Mouse (Mus musculus) kidney, adult 2 months (tissue): Measurements from ENCODE around the gene Tiam1. TPM values are rescaled to one million over a fixed set of nuclear protein-coding genes. Genes with fewer than 3 reads are reported as not detected.

Source experiments
- DNase-seq: peaks from one replicate; pipeline ENCODE4 v3.0.0; 2021
- H3K27ac ChIP-seq: fragments of 200-500 bp; 2 replicates; pipeline ENCODE4 v1.5.1; 2012; ENCODE audit warnings: low read depth, low read length, control low read depth, inconsistent platforms; ENCODE audit not compliant: insufficient read depth
- H3K27me3 ChIP-seq: fragments of 200-500 bp; replicated peaks from 2 replicates; pipeline ENCODE4 v1.6.1; 2012; ENCODE audit warnings: mild to moderate bottlenecking, moderate library complexity, low read length, inconsistent platforms; ENCODE audit not compliant: control insufficient read depth, insufficient read depth
- H3K36me3 ChIP-seq: fragments of 200-500 bp; 2 replicates; pipeline ENCODE4 v1.6.1; 2012; ENCODE audit warnings: mild to moderate bottlenecking, moderate library complexity, low read length, inconsistent platforms; ENCODE audit not compliant: control insufficient read depth, insufficient read depth
- H3K4me1 ChIP-seq: fragments of 200-500 bp; 2 replicates; pipeline ENCODE4 v1.6.1; 2011; ENCODE audit warnings: low read length; ENCODE audit not compliant: control insufficient read depth, insufficient read depth
- H3K4me3 ChIP-seq: fragments of 200-500 bp; 2 replicates; pipeline ENCODE4 v1.5.1; 2011; ENCODE audit warnings: mild to moderate bottlenecking, low read depth, low read length, control low read depth; ENCODE audit not compliant: insufficient read depth
- CTCF ChIP-seq: fragments of 200-500 bp; conservative IDR thresholded peaks from 2 replicates; pipeline ENCODE4 v1.5.1; 2011; ENCODE audit warnings: low read depth, mild to moderate bottlenecking, control low read depth, low read length, moderate library complexity, mixed read lengths; ENCODE audit not compliant: insufficient read depth, insufficient read length
- POLR2A ChIP-seq: fragments of 200-500 bp; IDR thresholded peaks from one replicate; pipeline ENCODE4 v1.6.1; 2011; ENCODE audit warnings: low read depth, low read length, control low read depth
- WGBS: fragments of 180-500 bp; shearing (Covaris S2); methylation state at CpG from one replicate; pipeline ENCODE4 v1.1.7; 2018; 5-methylcytosine and 5-hydroxymethylcytosine counted together
- polyA plus RNA-seq: library from polyadenylated mRNA; depleted of rRNA; stranded (reverse); fragments of >200 nt; gene quantifications from 2 replicates; pipeline ENCODE4 v1.2.3, GENCODE M21; 2012

Tiam1 gene
- polyA plus RNA-seq, 1 experiment = 4.0 TPM

- no peaks in the 10 kb centered on the region for H3K4me1 ChIP-seq
- DNase-seq = no peak
- H3K36me3 ChIP-seq = no peaks in the 10 kb centered on the region
- TF ChIP-seq POLR2A (no peak), CTCF (no peak)
- WGBS = 90% methylated on average over 5 of the region's 5 CpGs
- no peaks in the 10 kb centered on the region for H3K27me3 ChIP-seq
- H3K4me3 ChIP-seq = no peak overlapping the region
- no peak overlapping the region for H3K27ac ChIP-seq
These were observed 280.3 kb downstream of the Tiam1 start for GRCm38 (mm10) chr16:89863264-89863663.

- TF ChIP-seq CTCF = no peak
- TF ChIP-seq POLR2A = no peak
- no peak for DNase-seq
- 50% methylated on average over 5 of the region's 5 CpGs for WGBS
- H3K4me1 ChIP-seq = no peaks in the 10 kb centered on the region
- no peak overlapping the region for H3K4me3 ChIP-seq
- H3K27me3 ChIP-seq = no peaks in the 10 kb centered on the region
- H3K36me3 ChIP-seq = no peaks in the 10 kb centered on the region
- no peak overlapping the region for H3K27ac ChIP-seq
These were observed 282.0 kb downstream of the Tiam1 start for GRCm38 (mm10) chr16:89861531-89861930.

DNA sequence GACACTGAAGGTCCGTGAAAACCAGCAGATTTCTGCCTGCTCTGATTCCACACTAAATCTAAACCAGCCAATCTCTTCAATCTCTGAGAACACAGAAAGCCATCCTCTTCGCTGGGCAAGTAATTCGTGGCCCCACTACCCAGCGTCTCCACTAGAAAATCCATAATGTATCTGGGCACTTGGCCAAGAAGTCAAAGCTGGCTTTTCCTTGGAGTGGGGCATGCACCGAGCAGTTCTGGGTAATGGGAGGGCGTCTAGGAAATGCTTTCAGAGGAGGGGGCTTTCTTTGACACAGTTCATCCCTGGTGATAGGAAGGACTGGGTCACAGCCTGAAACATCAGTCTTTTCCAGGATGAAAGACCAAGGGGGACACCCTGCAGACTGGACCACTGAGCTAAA is 282.9 kb downstream of the Tiam1 start:
- Histone ChIP-seq H3K4me3 (no peak overlapping the region), H3K36me3 (no peaks in the 10 kb centered on the region), H3K4me1 (no peaks in the 10 kb centered on the region), H3K27me3 (no peaks in the 10 kb centered on the region), H3K27ac (no peak overlapping the region)
- no peak for TF ChIP-seq CTCF
- TF ChIP-seq POLR2A = no peak
- DNase-seq = no peak
- WGBS = 84% methylated on average over 6 of the region's 6 CpGs

GRCm38 (mm10) chr16:89857666-89858065 is 285.9 kb downstream of the Tiam1 start:
- Histone ChIP-seq H3K4me1 (no peaks in the 10 kb centered on the region), H3K27me3 (no peaks in the 10 kb centered on the region), H3K27ac (no peak overlapping the region), H3K36me3 (no peaks in the 10 kb centered on the region), H3K4me3 (no peak overlapping the region)
- TF ChIP-seq POLR2A (no peak), CTCF (no peak)
- DNase-seq = no peak
- WGBS = 84% methylated on average over 3 of the region's 3 CpGs

DNA sequence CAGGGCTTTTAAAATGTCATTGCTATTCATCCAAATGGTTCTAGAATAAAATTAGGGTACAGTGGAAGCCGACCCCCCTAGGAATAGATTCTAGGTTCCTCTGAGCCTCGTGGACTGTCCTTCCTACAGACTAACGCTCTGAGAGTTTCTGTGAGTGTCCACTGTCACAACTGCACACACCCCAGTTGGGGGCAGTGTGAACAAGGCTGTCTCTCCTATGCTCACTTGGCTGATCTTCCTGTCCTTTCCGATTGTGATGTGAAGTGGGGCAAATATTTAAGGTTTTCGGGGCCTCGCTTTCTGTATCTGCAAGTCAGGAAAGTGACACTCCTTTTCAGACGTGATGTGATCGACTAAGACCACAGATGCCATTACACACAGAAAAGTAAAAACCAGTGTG is 288.8 kb downstream of the Tiam1 start:
- no peaks in the 10 kb centered on the region for H3K36me3 ChIP-seq
- TF ChIP-seq CTCF (peak; percentile 32; the same call in 1 of the 2 replicates), POLR2A (no peak)
- no peak overlapping the region for H3K27ac ChIP-seq
- H3K4me3 ChIP-seq = no peak overlapping the region
- H3K27me3 ChIP-seq = no peaks in the 10 kb centered on the region
- no peak for DNase-seq
- 79% methylated on average over 8 of the region's 8 CpGs for WGBS
- no peaks in the 10 kb centered on the region for H3K4me1 ChIP-seq

DNA sequence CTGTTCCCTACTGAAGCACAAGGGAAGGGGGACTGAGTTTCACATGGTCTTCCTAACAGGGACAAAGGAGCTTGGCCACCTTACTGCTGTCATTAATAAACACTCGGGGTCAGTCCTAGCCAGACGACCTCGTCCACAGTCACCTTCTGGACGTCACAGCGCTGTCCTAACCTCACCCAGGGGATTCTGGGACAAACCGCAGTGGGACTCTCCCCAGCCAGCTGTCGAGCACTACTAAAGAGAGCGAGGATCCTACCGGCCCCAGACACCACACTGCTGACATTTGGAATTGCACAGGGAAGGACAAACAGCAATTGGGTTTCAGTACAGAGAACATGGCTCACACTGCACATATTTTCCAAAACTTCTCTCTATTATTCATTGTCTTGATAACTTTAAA is 292.2 kb downstream of the Tiam1 start:
- Histone ChIP-seq H3K27me3 (no peaks in the 10 kb centered on the region), H3K36me3 (no peaks in the 10 kb centered on the region), H3K4me1 (no peaks in the 10 kb centered on the region), H3K4me3 (no peak overlapping the region), H3K27ac (no peak overlapping the region)
- WGBS = 83% methylated on average over 9 of the region's 9 CpGs
- TF ChIP-seq POLR2A (no peak), CTCF (no peak)
- DNase-seq = no peak

DNA sequence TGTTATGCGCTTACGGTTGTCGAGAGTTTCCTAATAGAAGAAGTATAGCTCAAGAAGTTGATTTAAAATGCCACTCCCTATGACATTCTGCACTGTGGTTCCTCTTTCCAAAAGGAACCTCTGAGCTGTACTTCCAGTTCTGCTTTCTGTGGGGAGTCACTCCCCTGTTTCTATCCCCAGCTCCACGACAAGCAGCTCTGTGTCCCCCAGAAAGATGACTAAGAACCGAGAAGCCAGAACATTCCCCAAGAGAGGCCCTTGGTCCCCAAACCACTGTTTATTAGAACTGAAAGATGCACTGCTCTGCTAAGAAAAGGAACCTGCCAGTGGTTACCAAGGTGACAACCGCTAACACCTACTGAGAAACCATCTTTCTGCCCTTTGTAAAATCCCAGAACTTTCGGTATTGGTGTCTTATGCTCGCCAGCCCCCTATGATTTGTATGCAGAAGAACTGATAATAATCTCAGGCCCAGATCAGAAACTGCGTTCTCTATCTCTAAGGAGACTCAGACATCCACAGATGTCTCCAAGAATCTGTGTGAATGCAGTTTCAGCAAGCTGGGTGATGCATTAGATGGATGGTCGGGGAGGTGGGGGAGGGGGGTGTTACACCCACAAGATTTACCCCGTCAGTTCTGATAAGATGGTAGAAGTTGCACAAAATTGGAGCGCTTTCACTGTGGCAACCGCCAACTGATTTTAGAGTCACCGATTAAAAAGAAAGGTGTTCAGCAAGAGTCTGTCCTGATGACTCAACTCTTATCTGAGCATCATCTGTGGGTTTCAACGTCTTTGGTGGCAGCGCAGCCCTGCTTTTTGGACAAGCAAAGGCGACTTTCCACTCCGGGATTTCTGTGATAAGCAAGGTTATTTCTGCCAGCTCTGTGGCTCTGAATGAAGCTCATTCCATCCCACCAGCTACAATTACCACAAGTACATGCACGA is 294.6 kb downstream of the Tiam1 start:
- Histone ChIP-seq H3K27me3 (no peaks in the 10 kb centered on the region), H3K4me1 (no peaks in the 10 kb centered on the region), H3K4me3 (no peak overlapping the region), H3K36me3 (no peaks in the 10 kb centered on the region), H3K27ac (no peak overlapping the region)
- TF ChIP-seq CTCF (no peak), POLR2A (no peak)
- 87% methylated on average over 19 of the region's 19 CpGs for WGBS
- peak; percentile 22 for DNase-seq

GRCm38 (mm10) chr16:89848179-89848578 is 295.4 kb downstream of the Tiam1 start:
- TF ChIP-seq CTCF (no peak), POLR2A (no peak)
- no peak for DNase-seq
- Histone ChIP-seq H3K4me1 (no peaks in the 10 kb centered on the region), H3K36me3 (no peaks in the 10 kb centered on the region), H3K27ac (no peak overlapping the region), H3K4me3 (no peak overlapping the region), H3K27me3 (no peaks in the 10 kb centered on the region)
- 89% methylated on average over 3 of the region's 3 CpGs for WGBS
